Mouse (Mus musculus) G1E (cell line): ENCODE measurements at regions not wholly inside any gene's neighbourhood (a gene's known extent, or its start where the extent isn't known, plus 50 kb on each side); places are given as distances from the start of the nearest gene placed in this dataset.

Source experiments
- CTCF ChIP-seq: IDR thresholded peaks from 2 replicates; pipeline ENCODE4 v1.5.1; 2012; ENCODE audit warnings: low read depth, low read length, inconsistent platforms, mixed read lengths
- GATA1 ChIP-seq: IDR thresholded peaks from 2 replicates; pipeline ENCODE4 v1.6.1; 2012; ENCODE audit warnings: borderline replicate concordance, low read length, inconsistent platforms, mixed read lengths
- GATA2 ChIP-seq: IDR thresholded peaks from 2 replicates; pipeline ENCODE4 v1.6.1; 2012; ENCODE audit warnings: low read depth, low read length, inconsistent platforms, borderline replicate concordance
- POLR2AphosphoS5 ChIP-seq: IDR thresholded peaks from 2 replicates; pipeline ENCODE4 v1.6.1; 2012; ENCODE audit warnings: low read depth, low read length, inconsistent platforms; ENCODE audit not compliant: insufficient replicate concordance
- TAL1 ChIP-seq: conservative IDR thresholded peaks from 2 replicates; pipeline ENCODE4 v1.6.1; 2012; ENCODE audit warnings: low read depth, low read length, inconsistent platforms, mixed read lengths

- TF ChIP-seq CTCF (no peak), POLR2AphosphoS5 (no peak), GATA1 (no peak), TAL1 (no peak), GATA2 (no peak)
Measured at GRCm38 (mm10) chr2:105454353-105454752, 55.2 kb upstream of the Rcn1 start.
